Mouse (Mus musculus) CH12.LX (cell line): Measurements from ENCODE around the gene Shmt2. TPM values are rescaled to one million over a fixed set of nuclear protein-coding genes. Genes with fewer than 3 reads are reported as not detected.

Source experiments
- DNase-seq: peaks from one replicate; pipeline ENCODE4 v3.0.0-alpha.2; 2013; ENCODE audit errors: extremely low read depth
- H3K27ac ChIP-seq: 2 replicates; pipeline ENCODE4 v1.5.1; 2012; ENCODE audit warnings: low read depth, mild to moderate bottlenecking, control low read depth, moderate library complexity; ENCODE audit not compliant: insufficient read depth
- H3K27me3 ChIP-seq: replicated peaks from 2 replicates; pipeline ENCODE3; 2012; ENCODE audit warnings: inconsistent platforms
- H3K36me3 ChIP-seq, 2 experiments: replicated peaks in 1 of 2; 2 replicates each; pipeline versions ENCODE3 to v1.6.1; 2012; ENCODE audit warnings: inconsistent platforms in 1 of 2, low read length in 1 of 2, mild to moderate bottlenecking in 1 of 2, mixed read lengths in 1 of 2, moderate library complexity in 1 of 2; ENCODE audit not compliant: control insufficient read depth in 1 of 2, insufficient read depth in 1 of 2
- H3K4me1 ChIP-seq, 2 experiments: 2 replicates each; pipeline ENCODE4 v1.6.1; 2012; ENCODE audit warnings: inconsistent platforms in 1 of 2, moderate library complexity in 1 of 2; ENCODE audit not compliant: insufficient read depth in 2 of 2, control insufficient read depth in 1 of 2
- H3K4me2 ChIP-seq: 2 replicates; pipeline ENCODE4 v1.6.1; 2012; ENCODE audit warnings: low read depth, mild to moderate bottlenecking, control low read depth; ENCODE audit not compliant: poor library complexity, insufficient read depth, severe bottlenecking
- H3K4me3 ChIP-seq, 3 experiments: fragments of 150-350 bp in 1 of 3; sonication (generic) in 1 of 3; replicated peaks in 1 of 3; 2 replicates each; pipeline versions ENCODE3 to v1.5.1; 2011 to 2012; ENCODE audit warnings: low read depth in 2 of 3, low read length in 2 of 3, mild to moderate bottlenecking in 2 of 3, moderate library complexity in 2 of 3, control low read depth in 1 of 3, improper control_type of control experiment in 1 of 3, inconsistent platforms in 1 of 3, mixed read lengths in 1 of 3; ENCODE audit not compliant: poor library complexity in 1 of 3
- H3K79me2 ChIP-seq: replicated peaks from 2 replicates; pipeline ENCODE4 v1.6.1; 2012; ENCODE audit warnings: mild to moderate bottlenecking, moderate library complexity; ENCODE audit not compliant: control insufficient read depth, poor library complexity, insufficient read depth, severe bottlenecking; ENCODE audit errors: extremely low read depth
- H3K9ac ChIP-seq: 2 replicates; pipeline ENCODE4 v1.6.1; 2012; ENCODE audit warnings: low read depth, mild to moderate bottlenecking, control low read depth, moderate library complexity; ENCODE audit not compliant: insufficient read depth
- H3K9me3 ChIP-seq: replicated peaks from 2 replicates; pipeline ENCODE3; 2012; ENCODE audit warnings: low read length, inconsistent platforms, mixed read lengths
- BHLHE40 ChIP-seq: IDR thresholded peaks from 2 replicates; pipeline ENCODE4 v1.6.1; 2011; ENCODE audit warnings: mild to moderate bottlenecking, low read depth, low read length, improper control_type of control experiment
- CHD1 ChIP-seq: IDR thresholded peaks from 2 replicates; pipeline ENCODE4 v1.6.1; 2012; ENCODE audit warnings: low read depth, low read length, improper control_type of control experiment, inconsistent platforms
- CHD2 ChIP-seq: IDR thresholded peaks from 2 replicates; pipeline ENCODE4 v1.6.1; 2011; ENCODE audit warnings: low read length, improper control_type of control experiment
- CTCF ChIP-seq, 2 experiments: IDR thresholded peaks in 1 of 2; conservative IDR thresholded peaks in 1 of 2; 2 replicates each; pipeline ENCODE4 v1.5.1; 2011 to 2012; ENCODE audit warnings: low read depth in 2 of 2, low read length in 2 of 2, improper control_type of control experiment in 1 of 2, inconsistent platforms in 1 of 2, mild to moderate bottlenecking in 1 of 2, moderate library complexity in 1 of 2
- EP300 ChIP-seq: IDR thresholded peaks from 2 replicates; pipeline ENCODE4 v1.6.1; 2011; ENCODE audit warnings: low read length, improper control_type of control experiment
- GABPA ChIP-seq: IDR thresholded peaks from 2 replicates; pipeline ENCODE4 v1.6.1; 2012; ENCODE audit warnings: low read depth, low read length, improper control_type of control experiment, inconsistent platforms; ENCODE audit not compliant: insufficient replicate concordance
- JUN ChIP-seq: IDR thresholded peaks from 2 replicates; pipeline ENCODE4 v1.6.1; 2011; ENCODE audit warnings: low read depth, mild to moderate bottlenecking, low read length, improper control_type of control experiment, moderate library complexity; ENCODE audit not compliant: insufficient read depth
- JUND ChIP-seq: conservative IDR thresholded peaks from 2 replicates; pipeline ENCODE4 v1.6.1; 2011; ENCODE audit warnings: low read depth, low read length, improper control_type of control experiment
- KAT2A ChIP-seq: IDR thresholded peaks from 2 replicates; pipeline ENCODE4 v1.6.1; 2012; ENCODE audit warnings: low read length, improper control_type of control experiment, inconsistent platforms; ENCODE audit not compliant: insufficient replicate concordance
- MAFK ChIP-seq: IDR thresholded peaks from 2 replicates; pipeline ENCODE4 v1.6.1; 2011; ENCODE audit warnings: low read length, improper control_type of control experiment; ENCODE audit not compliant: insufficient replicate concordance
- MAZ ChIP-seq: IDR thresholded peaks from 2 replicates; pipeline ENCODE4 v1.6.1; 2012; ENCODE audit warnings: low read depth, mild to moderate bottlenecking, inconsistent platforms, low read length, improper control_type of control experiment, moderate library complexity
- MYC ChIP-seq: IDR thresholded peaks from 2 replicates; pipeline ENCODE4 v1.6.1; 2011; ENCODE audit warnings: low read depth, mild to moderate bottlenecking, improper control_type of control experiment, low read length
- NRF1 ChIP-seq: IDR thresholded peaks from 2 replicates; pipeline ENCODE4 v1.6.1; 2014; ENCODE audit warnings: low read depth, mild to moderate bottlenecking, inconsistent platforms, low read length, improper control_type of control experiment, moderate library complexity
- PAX5 ChIP-seq: IDR thresholded peaks from 2 replicates; pipeline ENCODE4 v1.6.1; 2012; ENCODE audit warnings: low read length, inconsistent platforms, mixed read lengths
- POLR2AphosphoS2 ChIP-seq: IDR thresholded peaks from 2 replicates; pipeline ENCODE4 v1.6.1; 2011; ENCODE audit warnings: low read depth, low read length, improper control_type of control experiment
- RCOR1 ChIP-seq: conservative IDR thresholded peaks from 2 replicates; pipeline ENCODE4 v1.6.1; 2012; ENCODE audit warnings: low read depth, mild to moderate bottlenecking, inconsistent platforms, low read length, improper control_type of control experiment
- TBP ChIP-seq: conservative IDR thresholded peaks from 2 replicates; pipeline ENCODE4 v1.6.1; 2011; ENCODE audit warnings: low read depth, low read length, improper control_type of control experiment
- ZNF384 ChIP-seq: IDR thresholded peaks from 2 replicates; pipeline ENCODE4 v1.6.1; 2012; ENCODE audit warnings: low read depth, low read length, improper control_type of control experiment, inconsistent platforms
- dilution Hi-C: fragments of 300-500 bp; cut with MboI; formaldehyde crosslinking; loops from 2 replicates; pipeline ENCODE4 v1.14.3; 2020; ENCODE audit warnings: low sequenced_read_pairs; ENCODE audit not compliant: extremely low pct_unique_long_range_greater_than_20kb, extremely low pct_ligation_motif_present
- in situ Hi-C: fragments of 300-500 bp; cut with MboI; formaldehyde crosslinking; loops from 3 replicates; pipeline ENCODE4 v1.14.3; 2019; ENCODE audit warnings: low sequenced_read_pairs, low pct_ligation_motif_present, low pct_unique_long_range_greater_than_20kb, mixed read lengths
- polyA plus RNA-seq: library from polyadenylated mRNA; unstranded; fragments of >175 nt; gene quantifications from 2 replicates; pipeline ENCODE4 v1.2.1, GENCODE M21; 2012; ENCODE audit warnings: low read depth; ENCODE audit not compliant: insufficient read length
- total RNA-seq, 2 experiments: library from RNA; depleted of rRNA; stranded (reverse); fragments of 300-350 nt in 1 of 2; fragments of >200 nt in 1 of 2; gene quantifications; 2 replicates each; pipeline ENCODE4 v1.2.3; 2012 to 2014

Shmt2 gene
- total and polyA plus RNA-seq, 3 experiments, result 267 to 353 (median 317) TPM

- Histone ChIP-seq H3K36me3 (peaks cover 29 to 81% of the 10 kb centered on the region in 2 experiments), H3K79me2 (no peaks in the 10 kb centered on the region), H3K4me2 (no peak overlapping the region), H3K27me3 (no peaks in the 10 kb centered on the region), H3K9ac (no peak overlapping the region), H3K27ac (no peak overlapping the region), H3K9me3 (no peaks in the 10 kb centered on the region), H3K4me3 (no peak overlapping the region), H3K4me1 (peaks cover 3 to 10% of the 10 kb centered on the region in 2 experiments; a peak in 3 of 4 replicates)
- in situ Hi-C loops, result no loop called here
- DNase-seq, result no peak
- TF ChIP-seq NRF1 (no peak), EP300 (no peak), CHD2 (no peak), RCOR1 (no peak), GABPA (no peak), CHD1 (no peak), MAZ (no peak), JUND (no peak), BHLHE40 (no peak), PAX5 (no peak), POLR2AphosphoS2 (no peak), KAT2A (no peak), MYC (no peak), JUN (no peak), ZNF384 (no peak), MAFK (no peak)
- dilution Hi-C loops, result no loop called here
Observed at GRCm38 (mm10) chr10:127485235-127485634, 37.0 kb downstream of the Shmt2 start.

DNA sequence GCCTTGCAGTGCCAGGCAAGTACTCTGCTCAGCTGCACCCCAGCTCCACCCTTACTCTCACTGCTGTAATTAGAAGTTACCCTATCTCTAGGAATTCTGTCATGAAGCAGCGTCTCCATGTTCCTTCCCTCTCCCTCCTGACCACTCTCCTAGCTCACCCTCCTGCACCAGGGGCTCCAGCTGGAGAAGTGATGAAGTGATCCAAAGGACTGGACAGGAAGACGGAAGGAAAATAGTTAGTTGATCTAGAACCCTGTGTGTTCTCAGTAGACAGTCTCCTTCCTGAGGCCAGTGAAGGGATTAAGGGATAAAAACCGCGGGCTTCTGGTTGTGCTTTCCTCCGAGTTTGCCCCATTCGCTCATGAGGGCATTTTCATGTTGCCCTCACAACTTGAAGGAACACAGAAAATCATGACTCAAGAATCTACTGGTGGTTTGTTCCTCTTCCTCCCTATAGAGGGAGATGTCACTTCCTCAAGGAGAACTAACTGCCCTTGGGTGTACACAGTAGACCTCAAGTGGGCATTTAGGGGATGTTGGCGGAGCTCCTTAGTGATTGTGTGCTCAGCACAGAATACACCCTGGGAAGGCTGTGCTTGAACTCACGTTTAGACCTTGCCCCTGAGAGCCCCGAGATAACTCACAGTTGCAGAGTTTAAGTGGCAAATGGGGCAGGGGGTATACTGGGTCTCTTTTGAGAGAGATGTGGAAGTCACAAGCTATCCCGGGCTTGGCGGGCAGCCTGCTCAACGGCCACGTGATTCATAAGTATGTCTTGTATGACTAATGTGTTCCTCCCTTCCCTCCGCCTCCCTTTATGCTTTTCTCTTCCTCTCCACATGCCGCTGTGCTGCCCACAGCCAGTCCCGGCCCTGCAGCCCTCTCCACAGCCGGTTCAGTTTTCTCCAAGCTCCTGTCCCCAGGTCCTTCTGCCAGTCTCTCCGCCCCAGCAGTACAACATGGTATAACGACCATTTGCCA lies 41.1 kb downstream of the Shmt2 start:
- no peak overlapping the region for H3K27ac ChIP-seq
- H3K79me2 ChIP-seq, result no peaks in the 10 kb centered on the region
- no peak for TF ChIP-seq MYC
- peak in 1 of 2 experiments; percentile 12; a peak in 1 of 4 replicates for TF ChIP-seq CTCF (conservative IDR thresholded peaks at IDR 0.05 in 1 of 2, IDR thresholded peaks at IDR 0.05 in 1 of 2; ENCODE audit: low read depth in 2 of 2, low read length in 2 of 2)
- no peak for TF ChIP-seq TBP
- dilution Hi-C loops (no loop called here), in situ Hi-C loops (no loop called here)
- H3K4me2 ChIP-seq, result no peak overlapping the region
- H3K4me1 ChIP-seq, result peaks cover under 1 to 10% of the 10 kb centered on the region in 2 experiments; a peak in 3 of 4 replicates
- H3K4me3 ChIP-seq, result no peak overlapping the region
- peak; percentile 14 for DNase-seq
- no peaks in the 10 kb centered on the region for H3K27me3 ChIP-seq
- no peak overlapping the region for H3K9ac ChIP-seq
- H3K36me3 ChIP-seq, result peaks cover 24 to 82% of the 10 kb centered on the region in 2 experiments
- H3K9me3 ChIP-seq, result no peaks in the 10 kb centered on the region
